Mouse (Mus musculus): Measurements from ENCODE around the gene Epor.

Gene Epor

GRCm38 (mm10) chr9:21936692-21937570 is 26.4 kb downstream of the Epor start, which contains the start of gene Plppr2:
TSS of gene Plppr2 (plus strand) at chr9:21937033.
- DNase-seq (ENCODE audit: low spot score in 2 of 2), result peak; percentile 96 to 98

- DNase-seq (ENCODE audit: low spot score in 2 of 2), result no peak
Observed at GRCm38 (mm10) chr9:21935466-21936131, 27.7 kb downstream of the Epor start.

- DNase-seq (ENCODE audit: low spot score in 2 of 2), result no peak
Observed at GRCm38 (mm10) chr9:21934021-21934420, 29.3 kb downstream of the Epor start.

GRCm38 (mm10) chr9:21932445-21933137 is 30.7 kb downstream of the Epor start:
- DNase-seq (ENCODE audit: low spot score in 2 of 2), result no peak

GRCm38 (mm10) chr9:21932006-21932405 is 31.3 kb downstream of the Epor start:
- no peak for DNase-seq (ENCODE audit: low spot score in 2 of 2)

- DNase-seq (ENCODE audit: low spot score in 2 of 2), result no peak
Observed at GRCm38 (mm10) chr9:21929208-21929607, 34.1 kb downstream of the Epor start.

- peak; percentile 93 to 95 for DNase-seq (ENCODE audit: low spot score in 2 of 2)
Observed at GRCm38 (mm10) chr9:21927208-21927753, 36.0 kb downstream of the Epor start, which contains the start of the genes Ccdc159 and Tmem205. TSS of gene Ccdc159 (plus strand) at chr9:21927471. TSS of gene Tmem205 (minus strand) at chr9:21927556.

GRCm38 (mm10) chr9:21926784-21927183 is 36.5 kb downstream of the Epor start:
- DNase-seq (ENCODE audit: low spot score in 2 of 2), result no peak

GRCm38 (mm10) chr9:21926155-21926554 is 37.2 kb downstream of the Epor start:
- DNase-seq (ENCODE audit: low spot score in 2 of 2), result no peak

- DNase-seq (ENCODE audit: low spot score in 2 of 2), result no peak
Observed at GRCm38 (mm10) chr9:21925506-21925905, 37.8 kb downstream of the Epor start.

- no peak for DNase-seq (ENCODE audit: low spot score in 2 of 2)
Observed at GRCm38 (mm10) chr9:21925034-21925433, 38.3 kb downstream of the Epor start.

GRCm38 (mm10) chr9:21924099-21924493 is 39.2 kb downstream of the Epor start:
- no peak for DNase-seq (ENCODE audit: low spot score in 2 of 2)

GRCm38 (mm10) chr9:21923490-21924098 is 39.7 kb downstream of the Epor start:
- DNase-seq (ENCODE audit: low spot score in 2 of 2), result no peak

GRCm38 (mm10) chr9:21923036-21923435 is 40.3 kb downstream of the Epor start:
- DNase-seq (ENCODE audit: low spot score in 2 of 2), result no peak

- peak; percentile 28 to 62 for DNase-seq (ENCODE audit: low spot score in 2 of 2)
Observed at GRCm38 (mm10) chr9:21918692-21919384, 44.5 kb downstream of the Epor start.

- DNase-seq (ENCODE audit: low spot score in 2 of 2), result peak; percentile 84 to 90
Observed at GRCm38 (mm10) chr9:21918035-21918592, 45.2 kb downstream of the Epor start, which contains the start of gene Rab3d. TSS of gene Rab3d (minus strand) at chr9:21918192.

GRCm38 (mm10) chr9:21917493-21918034 is 45.7 kb downstream of the Epor start:
- DNase-seq (ENCODE audit: low spot score in 2 of 2), result peak; percentile 84 to 86

- DNase-seq (ENCODE audit: low spot score in 2 of 2), result peak in 1 of 2 experiments; percentile 38
Observed at GRCm38 (mm10) chr9:21916851-21917492, 46.3 kb downstream of the Epor start.

GRCm38 (mm10) chr9:21909474-21910223 is 53.7 kb downstream of the Epor start:
- DNase-seq (ENCODE audit: low spot score in 2 of 2), result no peak

Measured in frontal cortex, postnatal 36 days (tissue).